Mouse (Mus musculus) E14TG2a.4 (cell line): ENCODE data around the gene Gpr153.

ENCODE experiments used
- H3K27me3 ChIP-seq: 2 replicates; pipeline ENCODE4 v1.6.1; 2014; ENCODE audit warnings: low read length, control low read depth; ENCODE audit not compliant: insufficient read depth
- H3K36me3 ChIP-seq: 2 replicates; pipeline ENCODE4 v1.6.1; 2014; ENCODE audit warnings: low read length, control low read depth; ENCODE audit not compliant: insufficient read depth
- H3K4me1 ChIP-seq: replicated peaks from 2 replicates; pipeline ENCODE4 v1.6.1; 2014; ENCODE audit warnings: low read depth, low read length, control low read depth
- H3K4me3 ChIP-seq: replicated peaks from 2 replicates; pipeline ENCODE4 v1.5.1; 2014; ENCODE audit warnings: mild to moderate bottlenecking, low read length
- H3K9me3 ChIP-seq: 2 replicates; pipeline ENCODE4 v1.6.1; 2014; ENCODE audit warnings: low read length, control low read depth
- CTCF ChIP-seq: conservative IDR thresholded peaks from 2 replicates; pipeline ENCODE4 v1.5.1; 2014; ENCODE audit warnings: low read length
- NANOG ChIP-seq: IDR thresholded peaks from 2 replicates; pipeline ENCODE4 v1.6.1; 2014; ENCODE audit warnings: borderline replicate concordance, low read length, mixed read lengths
- POU5F1 ChIP-seq: IDR thresholded peaks from 2 replicates; pipeline ENCODE4 v1.6.1; 2014; ENCODE audit warnings: low read length, borderline replicate concordance

Gpr153 gene

DNA sequence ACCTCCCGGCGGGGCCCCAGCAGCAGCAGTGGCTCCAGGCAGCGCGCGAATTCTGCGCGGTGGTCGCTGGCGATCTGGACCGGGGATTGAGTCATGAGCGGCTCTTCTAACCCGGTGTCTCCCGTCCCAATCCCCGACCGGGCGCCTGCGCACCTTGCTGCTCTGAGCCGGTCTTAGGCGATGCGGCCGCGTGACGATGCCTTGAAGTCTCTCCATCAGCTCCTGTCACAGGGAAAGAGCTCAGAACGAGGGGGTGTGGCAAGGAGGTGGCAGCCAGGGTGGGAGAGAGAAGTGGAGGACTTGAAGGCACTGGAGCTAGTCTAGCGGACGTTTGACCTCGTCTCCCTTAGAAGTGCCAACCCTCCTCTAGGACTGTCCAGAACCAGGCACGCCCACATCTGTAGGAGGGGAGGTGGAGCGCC lies 39.2 kb downstream of the Gpr153 start:
- Histone ChIP-seq H3K4me1 (peaks cover 58% of the 10 kb centered on the region), H3K9me3 (no peaks in the 10 kb centered on the region), H3K27me3 (peaks cover 53% of the 10 kb centered on the region), H3K4me3 (peak overlapping the region; percentile 77), H3K36me3 (peaks cover 8% of the 10 kb centered on the region)
- TF ChIP-seq CTCF: no peak
- no peak for TF ChIP-seq NANOG
- no peak for TF ChIP-seq POU5F1

DNA sequence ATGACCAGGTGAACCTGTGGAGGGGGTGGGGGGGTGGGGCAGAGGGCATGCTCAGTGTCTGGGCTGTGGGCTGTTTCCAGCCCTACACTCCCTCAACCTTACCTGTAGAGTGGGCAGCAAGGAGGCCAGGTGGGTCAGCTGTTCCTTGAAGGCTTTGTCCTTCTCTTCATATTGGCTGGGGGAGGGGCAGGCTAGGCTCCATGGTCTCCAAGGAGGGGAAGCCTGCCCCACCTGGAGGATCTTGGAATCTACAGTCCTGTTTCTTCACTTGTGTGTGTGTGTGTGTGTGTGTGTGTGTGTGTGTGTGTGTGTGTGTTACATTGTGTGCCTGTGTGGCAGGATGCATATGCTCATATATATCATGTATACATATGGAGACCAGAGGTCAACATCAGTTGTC lies 39.9 kb downstream of the Gpr153 start:
- Histone ChIP-seq H3K4me1 (peaks cover 63% of the 10 kb centered on the region), H3K27me3 (peaks cover 57% of the 10 kb centered on the region), H3K4me3 (no peak overlapping the region), H3K36me3 (peaks cover 5% of the 10 kb centered on the region; the same call in 1 of the 2 replicates), H3K9me3 (no peaks in the 10 kb centered on the region)
- TF ChIP-seq CTCF (peak; percentile 30; the same call in 1 of the 2 replicates), NANOG (no peak)

DNA sequence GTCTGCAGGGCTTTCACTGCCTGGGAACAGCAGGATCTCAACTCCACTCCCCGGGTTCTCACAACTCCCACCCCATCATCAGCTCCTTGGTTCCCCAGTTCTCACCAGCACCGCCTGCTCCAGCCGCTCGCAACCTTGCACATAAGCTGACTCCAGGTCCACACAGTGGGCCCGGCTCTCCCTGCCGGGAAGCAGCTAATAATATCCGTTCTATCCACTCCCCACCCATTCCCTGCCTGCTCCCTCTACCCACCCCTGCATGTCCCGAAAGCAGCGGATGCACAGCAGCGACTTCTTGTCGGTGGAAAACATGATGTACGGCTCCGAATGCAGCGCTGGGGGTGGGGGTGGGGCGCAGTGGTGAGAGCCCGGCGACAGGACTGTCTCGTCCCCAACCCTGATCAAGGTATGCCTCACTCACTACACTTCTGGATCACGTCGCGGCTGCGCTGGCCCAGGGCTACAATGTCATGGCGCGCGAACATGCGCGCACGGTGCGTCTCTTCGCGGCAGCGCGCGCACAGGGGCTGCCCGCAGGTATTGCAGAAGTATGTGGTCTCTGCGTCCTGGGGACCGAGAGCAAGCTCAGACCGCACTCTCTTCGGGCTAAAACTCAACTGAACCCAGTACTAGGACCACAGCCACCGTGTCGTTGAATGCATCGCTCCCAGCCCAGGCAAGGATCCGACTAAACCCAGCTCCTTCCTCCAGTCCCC lies 41.6 kb downstream of the Gpr153 start:
- no peak for TF ChIP-seq CTCF
- TF ChIP-seq POU5F1: no peak
- TF ChIP-seq NANOG: no peak
- H3K4me3 ChIP-seq: peak overlapping the region; percentile 74
- H3K36me3 ChIP-seq: peaks cover 1% of the 10 kb centered on the region; the same call in 1 of the 2 replicates
- H3K4me1 ChIP-seq: peaks cover 65% of the 10 kb centered on the region
- peaks cover 57% of the 10 kb centered on the region for H3K27me3 ChIP-seq
- H3K9me3 ChIP-seq: no peaks in the 10 kb centered on the region

DNA sequence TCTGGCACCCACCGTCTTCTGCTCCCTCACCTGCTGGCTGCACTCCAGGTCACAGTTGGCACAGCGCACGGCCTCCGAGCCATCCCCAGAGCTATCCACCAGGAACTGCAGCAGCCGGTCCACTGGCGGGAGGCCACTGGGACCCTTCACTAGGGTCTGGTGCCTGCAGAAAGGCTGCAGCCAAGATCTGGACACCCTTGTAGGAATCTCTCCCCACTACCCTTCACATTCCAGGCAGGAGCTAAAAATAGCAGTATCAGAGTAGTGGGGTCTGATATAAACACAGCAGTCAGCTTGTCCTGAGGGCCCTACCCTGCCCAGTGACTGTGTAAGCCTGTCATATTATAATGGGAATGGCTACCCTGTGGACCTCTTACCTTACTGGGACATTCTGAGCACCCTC lies 43.6 kb downstream of the Gpr153 start:
- peaks cover 54% of the 10 kb centered on the region for H3K27me3 ChIP-seq
- H3K4me3 ChIP-seq: no peak overlapping the region
- H3K36me3 ChIP-seq: no peaks in the 10 kb centered on the region
- TF ChIP-seq NANOG: no peak
- no peak for TF ChIP-seq CTCF
- TF ChIP-seq POU5F1: no peak
- peaks cover 66% of the 10 kb centered on the region for H3K4me1 ChIP-seq
- no peaks in the 10 kb centered on the region for H3K9me3 ChIP-seq

DNA sequence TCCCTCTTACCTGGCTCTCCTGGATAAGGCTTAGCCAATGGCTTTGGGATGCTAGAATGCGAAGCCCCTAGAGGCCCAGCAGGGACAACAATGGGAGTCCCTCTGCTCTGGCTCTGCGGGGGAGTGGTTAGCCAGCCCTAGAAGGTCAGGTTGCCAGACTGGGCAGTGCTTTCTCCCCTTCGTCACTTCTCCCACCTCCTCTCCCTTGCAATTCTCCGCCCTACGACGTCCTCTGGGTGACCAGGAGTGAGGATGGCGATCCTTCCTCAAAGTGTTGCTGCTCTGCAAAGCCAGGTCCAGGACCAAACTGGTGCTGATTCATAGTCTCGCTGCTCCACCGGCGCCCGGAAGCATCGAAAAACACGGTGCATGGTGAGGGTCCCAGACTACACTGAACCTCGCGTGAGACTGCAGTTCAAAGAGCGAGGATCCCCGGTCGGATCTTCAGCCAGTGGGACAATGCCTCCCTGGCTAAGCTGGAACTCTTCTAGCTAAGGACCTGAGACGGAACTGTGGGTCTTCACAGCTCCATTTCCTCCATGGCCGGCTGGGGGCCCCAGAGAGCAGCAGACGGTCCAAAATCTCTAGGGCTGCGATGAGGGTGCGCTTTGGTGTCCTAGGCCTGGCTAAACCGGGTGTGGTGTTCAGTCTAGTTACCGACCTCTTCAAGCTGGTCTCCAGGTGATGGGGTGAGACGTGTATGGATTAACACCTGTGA lies 44.6 kb downstream of the Gpr153 start, which contains the start of gene Rnf207:
Rnf207 (minus strand) TSS at position 477 of the 718 bp plus-strand sequence.
- Histone ChIP-seq H3K4me1 (peaks cover 65% of the 10 kb centered on the region), H3K27me3 (peaks cover 43% of the 10 kb centered on the region), H3K36me3 (no peaks in the 10 kb centered on the region), H3K9me3 (no peaks in the 10 kb centered on the region), H3K4me3 (peak within 1 kb of the TSS; percentile 45)
- TF ChIP-seq POU5F1: no peak
- TF ChIP-seq CTCF: peak; percentile 68

DNA sequence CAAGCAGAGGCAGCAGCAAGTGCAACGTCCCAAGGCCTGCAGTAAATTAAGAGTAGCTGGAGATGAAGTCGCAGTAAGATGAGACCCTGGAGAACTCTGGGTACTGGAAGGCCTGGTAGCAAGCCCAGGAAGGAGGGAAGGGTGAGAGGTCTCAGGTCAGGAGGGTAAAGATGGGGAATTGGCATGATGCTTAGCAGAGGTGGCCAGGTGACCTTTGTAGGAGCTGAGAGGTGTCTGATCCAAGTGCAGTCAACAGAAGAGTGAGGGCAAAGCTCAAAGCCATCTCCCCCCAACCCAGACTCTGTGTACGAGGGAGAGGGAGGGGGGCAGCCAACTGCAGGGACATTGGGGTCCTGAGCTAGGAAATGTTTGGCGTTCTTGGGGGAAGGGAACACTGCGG lies 47.4 kb downstream of the Gpr153 start:
- peaks cover 3% of the 10 kb centered on the region; the same call in 1 of the 2 replicates for H3K36me3 ChIP-seq
- peaks cover 53% of the 10 kb centered on the region for H3K4me1 ChIP-seq
- peaks cover 20% of the 10 kb centered on the region for H3K27me3 ChIP-seq
- H3K4me3 ChIP-seq: no peak overlapping the region
- H3K9me3 ChIP-seq: no peaks in the 10 kb centered on the region
- TF ChIP-seq POU5F1: no peak
- no peak for TF ChIP-seq CTCF
- TF ChIP-seq NANOG: no peak

DNA sequence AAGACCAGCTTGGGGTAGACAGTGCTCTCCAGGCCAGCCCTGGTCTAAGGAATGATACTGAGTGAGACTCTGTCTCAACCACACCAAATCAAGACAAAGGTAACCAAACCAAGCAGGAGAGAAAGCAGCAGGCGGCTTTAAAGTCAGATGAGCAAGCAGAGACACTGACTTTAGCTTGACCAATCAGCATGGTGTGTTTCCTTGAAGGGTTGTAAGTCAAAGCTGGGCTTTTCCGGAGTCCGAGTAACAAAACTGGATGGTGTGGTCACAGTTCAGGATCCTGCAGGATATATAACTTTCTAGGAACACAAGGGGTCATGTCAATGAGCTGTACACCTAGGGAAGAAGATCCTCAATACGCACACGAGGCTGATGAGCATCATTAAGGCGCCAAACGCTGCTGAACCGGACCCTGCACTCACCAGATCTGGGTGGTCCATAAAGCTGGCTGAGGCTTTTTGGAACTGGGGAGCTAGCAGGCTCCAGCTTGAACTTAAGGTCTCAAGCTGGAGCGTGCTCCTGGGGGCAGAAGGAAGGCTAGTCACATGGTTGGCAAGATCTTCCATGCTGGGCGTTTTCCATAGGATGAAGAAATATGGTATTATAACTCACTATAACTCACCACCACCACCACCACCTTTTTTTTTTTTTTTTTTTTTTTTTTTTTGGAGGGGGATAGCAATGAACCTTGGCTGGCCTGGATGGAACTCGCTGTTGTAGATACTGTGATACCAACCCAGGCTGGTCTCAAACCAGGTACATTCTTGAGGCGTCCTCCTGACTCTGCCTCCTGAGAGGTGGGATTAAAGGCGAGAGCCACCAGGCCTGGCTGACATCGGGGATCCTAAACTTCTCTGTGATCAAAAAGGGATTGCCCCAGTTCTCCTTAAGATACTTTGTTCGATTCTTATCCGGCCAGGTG lies 50.9 kb downstream of the Gpr153 start:
- peaks cover 37% of the 10 kb centered on the region for H3K36me3 ChIP-seq
- no peaks in the 10 kb centered on the region for H3K9me3 ChIP-seq
- peaks cover 67% of the 10 kb centered on the region for H3K4me1 ChIP-seq
- no peaks in the 10 kb centered on the region for H3K27me3 ChIP-seq
- H3K4me3 ChIP-seq: peak overlapping the region; percentile 99
- TF ChIP-seq NANOG (no peak), POU5F1 (no peak), CTCF (no peak)
